Mouse (Mus musculus) liver, embryonic 14.5 days (tissue): ENCODE measurements around the gene Rundc3a. TPM values are rescaled to one million over a fixed set of nuclear protein-coding genes. Genes with fewer than 3 reads are reported as not detected.
A peak's percentile ranks its signal among the peaks of the same experiment; 100 is the strongest.

Experiments used
- ATAC-seq: fragments of 200-750 bp; cut with Nextera tagmentation; 2 replicates; pipeline ENCODE4 v1.8.0; 2017; ENCODE audit warnings: moderate number of reproducible peaks, mild to moderate bottlenecking, moderate library complexity; ENCODE audit not compliant: insufficient read depth
- DNase-seq, 3 experiments: peaks; one replicate each; pipeline ENCODE4 v3.0.0-alpha.2; 2012 to 2013; ENCODE audit warnings: low read depth in 3 of 3, low spot score in 3 of 3
- H3K27ac ChIP-seq: fragments of 300-500 bp; sonication (generic); 2 replicates; pipeline ENCODE4 v1.5.1; 2014; ENCODE audit warnings: moderate library complexity, mild to moderate bottlenecking, control low read depth, inconsistent platforms
- H3K27me3 ChIP-seq: fragments of 300-500 bp; sonication (generic); 2 replicates; pipeline ENCODE4 v1.6.1; 2014; ENCODE audit warnings: mild to moderate bottlenecking, low read length, moderate library complexity; ENCODE audit not compliant: control insufficient read depth, insufficient read depth
- H3K36me3 ChIP-seq: fragments of 300-500 bp; sonication (generic); replicated peaks from 2 replicates; pipeline ENCODE4 v1.6.1; 2014; ENCODE audit warnings: low read depth; ENCODE audit not compliant: control insufficient read depth, insufficient read depth
- H3K4me1 ChIP-seq, 2 experiments: fragments of 200-500 bp in 1 of 2; fragments of 300-500 bp in 1 of 2; sonication (generic) in 1 of 2; replicated peaks; 2 replicates each; pipeline ENCODE4 v1.6.1; 2012 to 2014; ENCODE audit warnings: antibody characterized with exemption in 1 of 2, inconsistent platforms in 1 of 2, low read length in 1 of 2; ENCODE audit not compliant: control insufficient read depth in 2 of 2, insufficient read depth in 2 of 2
- H3K4me2 ChIP-seq: fragments of 300-500 bp; sonication (generic); 2 replicates; pipeline ENCODE4 v1.6.1; 2014; ENCODE audit warnings: low read depth, mild to moderate bottlenecking, control low read depth, moderate library complexity
- H3K4me3 ChIP-seq, 2 experiments: fragments of 200-500 bp in 1 of 2; fragments of 300-500 bp in 1 of 2; sonication (generic) in 1 of 2; 2 replicates each; pipeline ENCODE4 v1.5.1; 2012 to 2014; ENCODE audit warnings: low read depth in 2 of 2, low read length in 2 of 2, mild to moderate bottlenecking in 2 of 2, control low read depth in 1 of 2, inconsistent platforms in 1 of 2, moderate library complexity in 1 of 2; ENCODE audit not compliant: insufficient read depth in 1 of 2
- H3K9ac ChIP-seq: fragments of 300-500 bp; sonication (generic); replicated peaks from 2 replicates; pipeline ENCODE4 v1.6.1; 2014; ENCODE audit warnings: mild to moderate bottlenecking, control low read depth, moderate library complexity
- H3K9me3 ChIP-seq: fragments of 300-500 bp; sonication (generic); 2 replicates; pipeline ENCODE4 v1.6.1; 2016; ENCODE audit warnings: low read length, mixed read lengths; ENCODE audit not compliant: control insufficient read depth
- CTCF ChIP-seq: IDR thresholded peaks from 2 replicates; pipeline ENCODE4 v1.5.1; 2016; ENCODE audit warnings: antibody characterized with exemption, low read depth, control low read depth
- EP300 ChIP-seq: IDR thresholded peaks from 2 replicates; pipeline ENCODE4 v1.6.1; 2016; ENCODE audit warnings: antibody characterized with exemption, low read depth
- WGBS: fragments of 180-500 bp; shearing (Covaris S2); extraction: QIAGEN DNeasy Blood & Tissue Kit; methylation state at CpG from one replicate; pipeline ENCODE4 v1.1.7; 2014; ENCODE audit not compliant: insufficient replicate concordance; 5-methylcytosine and 5-hydroxymethylcytosine counted together
- polyA plus RNA-seq, 2 experiments: library from polyadenylated mRNA; depleted of rRNA in 1 of 2; stranded (reverse) in 1 of 2; unstranded in 1 of 2; fragments of >200 nt; fragmentation: Nextera tagmentation in 1 of 2; extraction: Ambion mirVana in 1 of 2; gene quantifications; 2 replicates each; pipeline versions ENCODE4 v1.2.1 to v1.2.3; 2012 to 2014

Gene Rundc3a
- polyA plus RNA-seq, 2 experiments: 1.0 to 1.4 TPM

DNA sequence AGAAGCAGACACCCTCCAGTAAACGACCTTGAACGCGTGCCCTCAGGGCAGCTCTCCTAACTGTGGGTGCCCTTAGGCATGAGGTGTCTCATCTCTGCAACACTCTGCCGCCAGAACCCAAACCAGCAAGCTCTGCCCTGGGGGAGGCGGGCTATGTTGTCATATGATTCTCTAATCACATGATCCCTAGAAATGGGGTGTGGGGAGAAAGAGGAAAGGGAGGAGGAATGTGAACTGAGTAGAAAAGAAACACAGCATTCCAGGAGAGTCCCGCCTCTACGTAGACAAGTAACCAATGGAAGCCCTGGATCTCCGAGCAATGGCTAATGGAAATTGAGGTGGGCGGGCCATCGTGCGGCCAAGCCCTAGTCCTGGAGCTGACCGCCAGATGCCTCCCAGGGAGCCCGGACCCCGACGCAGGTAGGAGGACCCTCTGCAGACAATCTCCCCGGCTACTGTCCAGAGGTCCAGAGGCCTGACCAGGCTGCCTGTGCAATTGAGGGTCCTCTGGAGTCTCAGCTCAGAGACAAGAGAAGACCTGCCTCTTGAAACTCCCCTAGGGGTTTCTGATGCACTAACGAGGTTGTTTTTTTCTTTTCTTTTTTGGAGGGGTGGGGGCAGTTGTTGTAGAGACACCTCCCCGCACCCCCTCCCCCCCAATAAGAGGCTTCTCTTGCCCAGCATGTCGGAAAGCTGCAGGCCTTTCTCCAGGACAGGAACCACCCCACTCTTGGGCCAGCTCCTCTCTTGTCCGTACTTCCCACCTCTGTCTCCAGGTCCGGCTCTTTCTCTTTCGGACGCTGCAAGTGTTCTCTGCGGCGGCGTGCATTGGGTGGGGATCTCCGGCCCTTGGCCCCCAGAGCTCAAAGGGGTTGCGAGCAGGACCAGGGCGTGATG lies 37.2 kb downstream of the Rundc3a start, which contains the start of gene Grn:
Gene Grn (plus strand): TSS at position 195 of the 897 bp plus-strand sequence.
- under 1% methylated on average over 29 of the region's 29 CpGs for WGBS
- peak within 1 kb of the TSS; percentile 99 for H3K4me2 ChIP-seq
- H3K27me3 ChIP-seq: no peaks in the 10 kb centered on the region; the same call in 1 of the 2 replicates
- DNase-seq: peak; percentile 75 to 81 (median 78)
- peak; percentile 84 for ATAC-seq
- no peaks in the 10 kb centered on the region for H3K9me3 ChIP-seq
- no peaks in the 10 kb centered on the region for H3K36me3 ChIP-seq
- peak within 1 kb of the TSS; percentile 35 for H3K27ac ChIP-seq
- TF ChIP-seq CTCF: 0 out of 2 replicates have a peak, but pooled peaks have one; percentile 2
- TF ChIP-seq EP300: no peak
- H3K9ac ChIP-seq: peak within 1 kb of the TSS; percentile 56
- peaks cover 5 to 14% of the 10 kb centered on the region in 2 experiments; a peak in 3 of 4 replicates for H3K4me1 ChIP-seq
- H3K4me3 ChIP-seq: peak within 1 kb of the TSS; percentile 66 to 70

DNA sequence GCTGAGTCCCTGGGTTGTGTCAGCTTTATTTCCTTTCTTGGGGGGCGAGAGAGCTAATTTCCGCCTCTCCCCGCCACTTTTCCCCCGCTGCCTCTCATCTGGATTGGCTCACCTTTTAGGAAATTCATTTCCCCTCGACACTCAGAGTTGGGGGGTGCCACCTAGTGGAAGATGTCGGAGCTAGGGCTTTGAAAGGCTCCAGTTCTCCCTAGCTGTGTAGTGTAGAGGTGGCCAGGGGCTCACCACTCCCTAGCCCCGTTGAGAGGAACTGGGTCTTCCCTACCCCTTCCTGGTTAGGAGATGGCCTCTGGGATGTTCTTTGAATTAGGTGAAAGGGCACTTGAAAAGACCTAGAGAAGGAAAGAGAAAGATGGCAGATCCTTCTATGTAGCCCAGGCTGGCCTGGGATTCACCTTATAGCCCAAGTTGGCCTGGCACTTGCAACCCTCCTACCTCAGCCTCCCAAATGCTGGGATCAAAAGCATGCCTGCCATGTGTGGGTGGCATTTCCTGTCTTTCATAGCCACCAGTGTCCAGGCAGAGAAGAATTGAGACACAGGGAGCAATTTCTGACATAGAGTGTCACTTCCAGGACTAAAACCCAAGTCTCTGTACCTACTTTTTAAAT lies 37.9 kb downstream of the Rundc3a start:
- Histone ChIP-seq H3K9me3 (no peaks in the 10 kb centered on the region), H3K9ac (peak overlapping the region; percentile 56), H3K4me2 (peak overlapping the region; percentile 99), H3K4me1 (peaks cover 5 to 14% of the 10 kb centered on the region in 2 experiments; a peak in 3 of 4 replicates), H3K27ac (peak overlapping the region; percentile 35; the same call in 1 of the 2 replicates), H3K27me3 (no peaks in the 10 kb centered on the region; the same call in 1 of the 2 replicates), H3K36me3 (no peaks in the 10 kb centered on the region), H3K4me3 (peak overlapping the region; percentile 66 to 70)
- WGBS: 1% methylated on average over 7 of the region's 7 CpGs
- DNase-seq (peak in 2 of 3 experiments; percentile 55 to 74), ATAC-seq (peak; percentile 50; the same call in 1 of the 2 replicates)
- no peak for TF ChIP-seq EP300
- peak; percentile 89 for TF ChIP-seq CTCF

DNA sequence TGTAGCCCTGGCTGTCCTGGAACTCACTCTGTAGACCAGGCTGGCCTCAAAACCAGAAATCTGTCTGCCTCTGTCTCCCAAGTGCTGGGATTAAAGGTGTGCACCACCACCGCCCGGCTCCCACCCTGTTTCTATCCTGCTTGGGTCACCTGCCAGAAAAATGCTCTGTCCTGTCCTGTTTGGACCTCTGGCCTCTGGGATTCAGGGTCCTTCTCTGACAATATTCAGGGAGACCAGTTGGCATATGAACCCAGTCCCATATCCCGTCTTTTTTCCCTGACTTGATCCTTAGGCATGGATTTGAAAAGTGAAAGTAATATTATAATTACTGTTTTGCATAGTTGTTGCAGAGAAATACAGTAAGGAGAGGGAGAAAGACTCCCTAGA lies 38.5 kb downstream of the Rundc3a start:
- ATAC-seq: no peak
- Histone ChIP-seq H3K4me1 (peaks cover 5 to 14% of the 10 kb centered on the region in 2 experiments; a peak in 3 of 4 replicates), H3K27me3 (no peaks in the 10 kb centered on the region; the same call in 1 of the 2 replicates), H3K4me3 (no peak overlapping the region), H3K9me3 (no peaks in the 10 kb centered on the region), H3K27ac (no peak overlapping the region), H3K9ac (no peak overlapping the region), H3K4me2 (peak overlapping the region; percentile 1; the same call in 1 of the 2 replicates), H3K36me3 (no peaks in the 10 kb centered on the region)
- TF ChIP-seq EP300 (no peak), CTCF (no peak)
- no peak for DNase-seq
- WGBS: 69% methylated on average over 3 of the region's 3 CpGs

DNA sequence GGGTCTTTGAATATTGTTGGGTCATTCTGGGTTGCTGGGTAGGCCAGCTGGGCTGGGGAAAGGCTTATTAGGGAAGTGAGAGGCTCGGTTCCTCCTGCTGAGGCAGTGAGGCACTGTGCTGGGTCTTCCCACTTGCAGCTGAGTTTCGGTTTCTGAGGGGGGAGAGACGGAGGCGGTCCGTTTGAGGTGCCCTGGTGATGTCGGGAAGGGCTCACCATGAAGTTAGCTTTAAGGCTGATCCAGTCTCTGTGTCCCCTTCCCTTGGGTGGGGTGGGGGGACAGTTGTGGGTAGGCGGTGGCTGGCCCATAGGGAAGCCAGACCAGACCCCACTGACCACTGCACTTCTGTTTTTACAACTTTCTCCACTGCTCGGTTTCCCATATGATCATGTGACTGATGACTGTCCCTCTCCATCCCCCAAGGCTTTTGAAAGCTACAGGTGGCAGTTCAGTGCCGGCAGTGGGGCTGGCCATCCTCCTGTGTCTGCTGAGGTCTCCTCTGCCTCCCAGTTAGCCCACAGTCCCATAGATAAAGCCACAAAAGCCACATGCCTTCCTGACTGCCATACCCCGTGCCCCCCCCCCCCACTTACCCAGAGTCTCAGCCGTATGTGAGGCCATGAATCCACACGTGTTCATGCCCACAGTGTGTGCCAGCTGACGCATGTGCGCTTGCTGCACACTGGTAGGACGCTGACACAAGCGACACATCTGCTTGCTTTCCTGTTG lies 39.1 kb downstream of the Rundc3a start:
- ATAC-seq: no peak
- 16% methylated on average over 16 of the region's 16 CpGs for WGBS
- peaks cover 5 to 14% of the 10 kb centered on the region in 2 experiments; a peak in 3 of 4 replicates for H3K4me1 ChIP-seq
- no peak overlapping the region for H3K27ac ChIP-seq
- no peaks in the 10 kb centered on the region for H3K36me3 ChIP-seq
- H3K27me3 ChIP-seq: peaks cover 4% of the 10 kb centered on the region
- no peak overlapping the region for H3K9ac ChIP-seq
- H3K4me2 ChIP-seq: peak overlapping the region; percentile 1; the same call in 1 of the 2 replicates
- no peak for TF ChIP-seq CTCF
- no peak for TF ChIP-seq EP300
- H3K4me3 ChIP-seq: peak overlapping the region in 1 of 2 experiments; percentile 17; a peak in 2 of 4 replicates
- no peaks in the 10 kb centered on the region for H3K9me3 ChIP-seq
- DNase-seq: no peak
